Mouse (Mus musculus) thymus, postnatal 10 days (tissue): Measurements from ENCODE around the gene Crkl.
A peak's percentile ranks its signal among the peaks of the same experiment; 100 is the strongest.

Experiments
- DNase-seq, 2 experiments: peaks; one replicate each; pipeline ENCODE4 v3.0.0; 2021; ENCODE audit warnings: low spot score in 2 of 2

Gene Crkl

DNA sequence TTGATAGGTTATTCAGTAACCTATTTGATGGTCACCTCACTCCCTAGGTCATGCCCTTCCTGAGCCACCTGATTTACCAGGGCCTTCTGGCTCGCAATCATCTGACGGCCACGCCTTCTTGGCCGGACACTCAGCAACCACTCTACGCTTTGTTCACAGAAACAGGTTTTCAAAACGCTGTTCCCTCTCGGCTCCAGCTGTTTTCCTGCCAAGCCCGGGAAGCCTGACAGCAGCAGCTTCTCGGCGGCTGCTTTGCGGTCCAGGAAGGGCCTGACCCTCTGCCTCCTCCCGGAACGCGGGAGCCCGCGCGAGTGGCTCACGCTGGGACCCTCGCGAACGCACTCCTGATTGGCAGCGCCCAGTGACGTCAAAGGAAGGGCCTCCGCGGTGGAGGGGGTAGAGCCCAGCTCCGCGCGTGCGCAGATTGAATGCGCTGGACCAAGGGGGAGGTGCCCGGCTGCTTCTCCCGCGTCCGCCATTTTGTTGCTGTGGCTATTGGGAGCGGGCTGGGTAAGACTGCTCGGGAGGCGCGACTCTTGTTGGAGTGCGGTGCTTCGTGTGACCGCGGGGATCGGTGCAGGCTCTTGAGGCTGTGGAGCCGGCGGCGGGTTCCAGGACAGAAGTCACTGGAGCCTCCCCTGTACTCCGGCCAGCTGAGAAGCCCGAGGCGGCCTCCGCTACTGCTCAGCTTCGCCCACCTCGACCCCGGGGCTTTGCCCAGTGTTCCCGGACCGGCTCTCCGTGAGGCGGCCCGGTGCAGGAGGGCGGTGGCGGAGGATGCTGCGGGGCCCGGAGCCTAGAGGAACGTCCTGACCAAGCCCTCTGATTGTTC, at the start of gene Crkl:
Gene Crkl, plus strand, starts transcription at position 447 of the 832 bp plus-strand sequence.
- DNase-seq, result peak; percentile 97 to 99

DNA sequence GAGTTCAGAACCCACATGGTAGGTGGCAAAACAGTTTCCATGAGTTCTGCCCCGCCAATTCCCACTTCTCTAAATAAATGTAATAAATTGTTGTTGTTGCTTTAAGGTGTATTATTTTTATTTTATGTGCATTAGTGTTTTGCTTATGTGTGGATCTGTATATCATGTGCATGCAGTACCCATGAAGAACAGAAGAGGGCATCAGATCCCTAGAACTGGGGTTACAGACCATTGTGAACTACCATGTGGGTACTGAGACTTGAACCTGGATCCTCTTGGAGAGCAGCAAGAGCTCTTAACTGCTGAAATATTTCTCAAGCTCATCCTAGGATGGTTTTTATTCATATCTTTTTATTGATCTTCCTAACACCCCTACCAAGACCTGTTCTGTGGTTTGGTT, 48.9 kb upstream of the Crkl start:
- DNase-seq, result peak; percentile 20 to 63

DNA sequence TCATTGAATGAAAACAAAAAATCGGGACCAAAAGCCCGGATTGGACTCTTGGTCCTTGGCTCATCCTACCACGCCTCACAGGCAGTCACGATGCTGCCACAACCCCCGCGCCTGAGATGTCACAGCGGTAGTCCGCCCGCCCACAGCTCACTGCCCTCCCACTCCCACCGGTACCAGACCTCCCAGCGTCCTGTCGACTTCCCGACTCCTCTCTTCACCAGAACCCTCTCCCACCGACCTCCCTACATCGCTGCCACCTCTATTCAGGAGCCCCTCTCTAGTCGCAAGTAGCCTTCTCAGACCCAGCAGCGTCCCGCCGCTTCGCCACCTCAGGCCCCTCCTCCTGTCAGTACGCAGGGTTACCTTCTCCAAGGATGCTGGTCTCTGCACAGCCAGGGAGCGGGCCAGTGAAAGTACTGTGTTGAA, 46.5 kb upstream of the Crkl start:
- peak in 1 of 2 experiments; percentile 58 for DNase-seq

DNA sequence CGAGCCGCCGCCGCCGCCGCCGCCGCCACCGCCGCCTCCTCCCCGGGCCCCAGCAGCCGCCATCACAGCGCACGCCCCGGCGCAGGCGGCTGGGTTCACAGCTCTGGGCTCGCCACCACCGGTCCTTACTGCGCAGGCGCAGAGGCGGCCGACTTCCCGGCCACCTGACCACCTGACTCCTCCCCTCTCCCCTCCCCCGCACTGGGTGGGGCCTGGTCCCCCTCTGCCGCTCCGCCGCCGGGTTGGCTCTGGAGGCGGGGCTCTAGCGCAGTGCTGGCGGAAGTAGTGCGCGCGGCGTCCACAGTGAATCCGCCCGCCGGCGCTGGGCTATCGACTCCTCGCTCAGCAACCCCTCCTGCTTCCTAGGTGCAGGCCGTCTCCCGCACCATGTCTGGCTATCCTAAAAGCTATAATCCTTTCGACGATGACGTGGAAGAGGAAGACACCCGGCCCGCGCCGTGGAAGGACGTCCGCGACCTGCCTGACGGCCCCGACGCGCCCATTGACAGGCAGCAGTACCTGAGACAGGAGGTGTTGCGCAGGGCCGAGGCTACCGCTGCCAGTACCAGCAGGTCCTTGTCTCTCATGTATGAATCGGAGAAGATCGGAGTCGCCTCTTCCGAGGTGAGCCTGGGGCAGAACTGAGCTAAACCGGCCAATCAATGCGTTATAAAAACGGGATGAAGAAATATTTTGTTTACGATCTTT, 45.9 kb upstream of the Crkl start, which contains the start of the genes Snap29 and Pi4ka:
Gene Snap29, plus strand, starts transcription at position 251 of the 708 bp plus-strand sequence.
Gene Pi4ka, minus strand, starts transcription at position 579 of the 708 bp plus-strand sequence.
- peak; percentile 100 for DNase-seq

DNA sequence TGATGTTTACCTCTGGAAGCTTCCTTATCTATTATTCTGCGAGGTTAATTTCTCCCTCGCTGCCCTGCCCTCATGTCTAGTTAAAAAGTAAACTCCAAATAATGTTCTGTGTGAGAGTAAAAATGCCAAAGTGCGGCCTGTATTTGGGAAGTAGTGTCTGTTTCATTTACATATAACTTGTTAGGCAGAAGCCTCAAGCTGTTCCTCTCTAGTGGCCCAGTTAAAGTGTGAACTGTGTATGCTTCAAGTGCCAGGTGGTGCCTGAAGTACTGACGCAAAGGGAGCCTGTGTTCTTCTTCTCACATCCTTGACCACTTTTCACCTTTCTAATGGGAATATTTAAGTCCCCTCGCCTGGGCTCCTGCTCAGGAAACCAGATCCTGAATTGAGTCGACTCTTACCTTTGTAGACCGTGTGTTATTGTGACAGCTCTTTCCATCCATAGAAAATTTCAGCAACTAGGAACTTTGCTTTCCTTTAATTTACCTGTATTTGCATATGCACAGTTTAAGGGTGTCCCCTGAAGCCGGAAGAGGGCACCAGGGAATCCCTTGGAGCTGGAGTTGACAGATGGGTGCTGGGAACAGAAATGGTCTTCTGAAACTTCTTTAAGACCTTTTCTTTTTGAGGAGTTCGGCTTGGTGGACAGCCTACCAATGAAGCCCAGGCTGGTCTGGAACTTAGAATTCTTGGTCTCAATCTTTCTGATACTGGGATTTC, 45.1 kb upstream of the Crkl start:
- DNase-seq, result peak in 1 of 2 experiments; percentile 7

DNA sequence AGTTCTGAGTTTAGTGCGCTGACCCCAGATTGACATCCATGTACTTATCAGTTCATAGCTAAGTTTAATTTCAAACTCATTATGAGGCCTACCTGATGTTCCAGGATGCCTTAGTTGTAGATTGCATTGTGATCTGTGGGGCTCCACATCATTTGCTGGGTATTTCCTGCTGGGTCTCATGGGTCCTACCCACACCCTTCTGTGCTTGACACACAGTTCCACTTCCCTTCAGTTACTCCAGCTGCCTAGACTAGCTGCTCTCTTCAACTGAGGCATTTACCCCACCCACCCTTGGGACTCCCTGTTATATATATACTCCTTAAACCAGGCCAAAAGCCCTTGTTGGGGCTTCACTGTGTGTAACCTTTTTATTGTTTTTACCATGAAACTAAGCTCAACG, 42.7 kb upstream of the Crkl start:
- no peak for DNase-seq

DNA sequence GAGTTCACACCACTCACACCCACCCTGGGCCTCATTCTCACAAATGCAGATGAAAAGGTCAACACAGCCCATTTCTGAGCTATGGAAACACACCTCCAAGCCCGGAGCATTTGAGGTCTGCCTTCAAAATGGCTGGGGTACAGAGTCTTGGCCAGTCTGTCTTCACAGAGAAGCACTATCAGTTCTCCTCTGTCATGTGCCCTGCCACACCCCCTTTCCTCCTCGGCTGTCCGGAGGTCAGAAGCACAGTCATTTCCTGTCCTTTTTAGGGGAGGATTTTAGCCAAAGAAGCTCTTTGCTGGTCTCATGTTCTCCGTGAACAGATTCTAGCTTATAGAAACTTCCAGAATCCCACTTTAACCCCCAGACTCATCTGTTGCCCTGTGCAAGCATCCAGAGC, 41.6 kb upstream of the Crkl start:
- no peak for DNase-seq

DNA sequence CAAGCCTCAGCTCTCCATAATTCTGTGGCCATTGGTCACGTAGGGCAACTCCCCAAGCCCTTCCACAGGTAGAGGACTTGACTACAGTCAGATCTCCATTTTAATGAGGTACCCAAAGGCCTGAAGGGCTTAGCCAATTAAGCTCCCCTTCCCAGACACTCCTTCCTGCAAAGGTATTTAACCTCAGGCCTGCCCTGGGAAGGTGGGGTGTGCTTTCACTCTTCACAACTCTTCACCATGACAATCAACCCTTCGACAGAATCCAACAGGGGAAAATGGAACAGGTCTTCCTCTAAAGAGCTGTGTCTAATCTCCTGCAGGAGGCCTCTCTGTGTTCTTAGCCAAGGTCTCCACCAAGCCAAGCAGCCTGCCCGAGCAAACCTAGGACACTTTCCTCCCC, 28.8 kb upstream of the Crkl start:
- DNase-seq, result no peak

DNA sequence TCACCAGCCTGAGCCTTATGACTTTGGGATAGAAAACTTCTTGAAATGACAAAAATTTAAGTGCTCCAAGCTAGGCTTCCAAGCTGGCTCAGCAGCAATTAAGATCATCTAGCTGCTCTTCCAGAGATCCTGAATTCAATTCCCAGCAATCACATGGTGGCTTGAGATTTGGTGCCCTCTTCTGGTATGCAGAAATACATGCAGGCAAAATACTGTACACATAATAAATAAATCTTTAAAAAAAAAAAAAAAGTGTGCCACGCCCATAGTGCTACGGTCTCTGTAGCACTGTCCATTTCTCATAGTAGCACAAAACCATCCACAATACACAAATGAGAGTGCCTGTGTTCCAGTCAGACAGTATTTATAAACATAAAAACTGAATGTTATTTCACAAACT, 19.2 kb upstream of the Crkl start:
- DNase-seq, result no peak

DNA sequence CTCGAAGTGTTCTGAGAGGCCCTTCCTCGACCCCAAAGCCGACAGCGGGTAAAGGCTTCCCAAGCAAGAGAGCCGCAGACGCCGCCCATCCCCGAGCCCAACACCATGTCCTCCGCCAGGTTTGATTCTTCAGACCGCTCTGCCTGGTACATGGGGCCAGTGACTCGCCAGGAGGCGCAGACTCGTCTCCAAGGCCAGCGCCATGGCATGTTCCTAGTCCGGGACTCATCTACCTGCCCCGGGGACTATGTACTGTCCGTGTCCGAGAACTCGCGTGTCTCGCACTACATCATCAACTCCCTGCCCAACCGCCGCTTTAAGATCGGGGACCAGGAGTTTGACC, 557 bp downstream of the Crkl start:
- peak in 1 of 2 experiments; percentile 32 for DNase-seq

DNA sequence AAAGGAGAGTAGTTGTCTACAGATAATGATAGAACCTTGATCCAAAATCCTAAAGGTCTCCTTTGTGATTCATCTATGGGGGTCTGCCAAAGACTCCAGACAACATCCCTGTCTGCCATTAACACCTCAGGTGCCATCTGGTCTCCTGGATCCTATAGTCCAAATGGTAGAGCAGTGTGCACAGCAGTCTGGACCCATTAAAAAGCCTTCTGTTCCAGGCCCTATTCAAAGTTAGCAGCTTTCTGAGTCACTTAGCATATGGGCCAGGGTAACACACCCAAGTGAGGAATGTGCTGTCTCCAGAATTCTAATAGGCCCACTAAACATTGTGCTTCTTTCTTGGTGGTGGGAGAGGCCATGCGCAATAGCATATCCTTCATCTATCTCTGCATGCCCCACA, 5.1 kb downstream of the Crkl start:
- DNase-seq, result no peak

DNA sequence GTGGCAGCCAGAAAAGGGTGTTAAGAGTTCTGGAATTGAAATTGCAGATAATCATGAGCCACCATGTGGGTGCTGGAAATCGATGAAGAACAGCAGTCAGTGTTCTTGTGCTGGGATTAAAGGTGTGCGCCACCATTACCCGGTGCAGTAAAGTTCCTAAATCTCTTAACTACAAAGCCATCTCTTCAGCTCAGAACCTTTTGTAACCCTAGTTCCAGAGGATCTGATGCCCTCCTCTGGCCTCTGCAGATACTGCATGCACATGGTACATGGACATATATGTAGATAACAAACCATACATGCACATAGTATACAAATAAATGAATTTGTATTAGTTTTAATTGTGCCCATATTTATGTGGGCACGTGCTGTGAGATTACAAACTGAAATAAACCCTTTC, 8.5 kb downstream of the Crkl start:
- DNase-seq, result peak; percentile 23 to 44

DNA sequence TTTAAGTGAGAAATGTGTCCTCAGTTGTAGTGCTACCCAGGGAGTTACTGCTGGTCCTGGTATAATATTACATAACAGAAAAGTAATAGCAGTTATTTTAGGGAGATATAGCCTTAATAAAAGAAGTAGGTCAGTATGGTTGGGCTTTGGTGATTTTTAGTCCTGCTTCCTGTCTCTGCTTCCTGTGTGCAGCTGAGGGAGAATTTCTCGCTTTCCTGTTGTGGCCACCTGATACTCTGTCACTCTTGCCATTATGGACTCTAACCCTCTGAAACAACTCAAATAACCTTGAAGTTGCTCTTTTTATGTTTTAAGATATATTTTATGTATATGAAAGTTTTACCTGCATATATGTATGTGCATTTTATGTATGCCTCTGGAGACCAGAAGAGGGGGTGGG, 9.8 kb downstream of the Crkl start:
- no peak for DNase-seq

DNA sequence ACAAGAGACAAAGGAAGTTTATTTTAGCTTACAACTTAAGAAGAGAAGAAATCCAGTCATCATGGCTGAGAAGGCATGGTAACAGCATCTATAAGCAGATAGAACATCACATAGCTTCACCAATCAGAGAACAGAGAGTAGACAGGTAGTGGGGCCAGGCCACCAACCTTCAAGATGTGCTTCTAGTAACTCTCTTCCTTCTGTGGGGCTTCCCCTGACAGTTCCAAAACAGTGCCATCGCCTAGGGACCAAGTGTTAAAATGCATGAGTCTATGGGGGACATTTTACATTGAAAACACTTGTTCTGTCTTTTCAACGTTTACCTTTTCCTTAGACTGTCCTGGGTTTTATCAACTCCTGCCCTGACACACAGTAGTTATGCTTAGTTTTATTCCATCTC, 11.4 kb downstream of the Crkl start:
- no peak for DNase-seq

DNA sequence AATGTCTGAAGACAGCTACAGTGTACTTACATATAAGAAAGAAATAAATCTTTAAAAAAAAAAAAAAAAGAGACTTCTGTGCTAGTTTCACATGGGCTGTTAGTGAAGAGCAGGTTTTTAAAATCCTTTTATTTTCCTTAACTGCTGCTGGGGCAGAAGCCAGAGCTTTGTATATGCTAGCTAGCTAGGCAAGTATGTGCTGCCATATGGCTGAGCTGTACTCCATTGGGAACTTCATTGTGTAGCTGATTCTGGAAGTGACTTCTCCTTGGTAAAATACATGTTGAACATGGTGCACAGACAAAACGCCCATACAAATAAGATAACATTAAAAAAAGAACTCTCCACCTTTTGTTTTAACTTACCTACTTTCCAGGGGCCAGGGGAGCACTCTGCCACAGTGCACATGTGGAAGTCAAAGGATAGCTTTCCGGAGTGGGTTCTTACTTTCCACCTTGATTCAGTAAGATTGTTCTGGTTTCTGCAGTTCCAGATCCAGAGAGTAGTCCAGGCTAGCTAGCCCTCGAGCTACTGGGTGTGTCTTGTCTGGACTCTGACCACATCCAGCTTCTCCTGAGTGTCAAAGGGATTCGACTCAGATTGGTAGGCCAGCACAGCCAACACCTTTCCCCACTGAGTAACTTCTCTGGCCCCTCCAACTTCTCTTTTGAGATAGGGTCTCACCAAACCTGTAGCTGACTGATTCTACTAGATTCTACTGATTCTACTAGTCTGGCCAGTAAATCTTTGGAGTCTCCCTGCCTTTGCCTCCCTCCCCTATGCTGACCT, 15.3 kb downstream of the Crkl start:
- DNase-seq, result no peak

DNA sequence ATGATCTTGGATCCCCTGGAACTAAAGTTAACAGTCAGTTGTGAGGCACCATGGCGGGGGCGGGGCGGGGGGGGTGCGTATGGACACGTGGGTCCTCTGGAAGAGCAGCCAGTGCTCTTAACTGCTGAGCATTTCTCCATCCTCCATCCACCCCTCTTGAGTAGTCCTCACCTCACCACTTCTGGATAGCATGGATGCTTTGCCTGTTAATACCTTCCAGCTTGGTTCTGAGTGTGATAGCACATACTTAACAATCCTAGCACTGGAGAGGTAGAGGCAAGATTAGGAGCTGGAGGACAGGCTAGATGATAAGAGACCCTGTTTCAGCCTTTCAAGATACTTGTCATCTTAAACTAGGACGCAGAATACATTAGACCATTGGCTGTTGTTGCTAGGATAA, 20.7 kb downstream of the Crkl start:
- no peak for DNase-seq

DNA sequence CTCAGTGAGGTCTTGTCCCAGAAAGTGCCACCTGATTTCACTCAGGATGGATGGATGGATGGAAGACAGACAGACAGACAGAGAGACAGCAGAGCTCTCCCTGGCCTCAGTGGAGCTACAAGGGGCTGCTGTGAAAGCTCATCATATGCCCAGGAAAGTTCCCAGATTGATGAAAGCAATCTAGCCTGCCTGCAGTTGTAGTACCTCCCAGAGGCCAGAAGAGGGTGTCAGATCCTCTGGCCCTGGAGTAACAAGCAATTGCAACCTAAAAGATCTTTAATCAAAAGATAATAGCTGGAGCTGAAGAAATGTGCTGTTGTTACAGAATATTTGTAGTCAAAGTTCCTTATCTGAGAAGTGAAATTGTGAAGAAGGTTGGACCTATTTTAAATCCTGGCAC, 22.3 kb downstream of the Crkl start:
- DNase-seq, result peak; percentile 15 to 39

DNA sequence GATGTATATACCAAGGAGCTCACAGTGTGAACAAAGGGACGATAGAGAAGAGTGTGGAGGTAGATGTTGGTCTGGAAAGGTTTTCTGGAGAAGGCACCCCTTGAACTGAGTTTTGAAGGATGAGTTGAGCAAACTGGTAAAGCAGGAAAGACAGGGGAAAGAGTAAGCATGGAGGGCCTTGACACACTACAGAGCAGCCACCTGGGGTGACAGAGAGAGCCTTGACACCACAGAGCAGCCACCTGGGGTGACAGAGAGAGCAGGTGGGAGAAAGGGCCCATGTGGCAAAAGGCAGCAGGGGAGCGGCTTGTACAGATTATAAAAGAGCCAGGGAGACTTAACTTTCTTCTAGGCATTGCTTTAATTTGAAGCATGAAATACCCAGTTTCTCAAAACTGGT, 23.0 kb downstream of the Crkl start:
- peak; percentile 37 to 44 for DNase-seq

DNA sequence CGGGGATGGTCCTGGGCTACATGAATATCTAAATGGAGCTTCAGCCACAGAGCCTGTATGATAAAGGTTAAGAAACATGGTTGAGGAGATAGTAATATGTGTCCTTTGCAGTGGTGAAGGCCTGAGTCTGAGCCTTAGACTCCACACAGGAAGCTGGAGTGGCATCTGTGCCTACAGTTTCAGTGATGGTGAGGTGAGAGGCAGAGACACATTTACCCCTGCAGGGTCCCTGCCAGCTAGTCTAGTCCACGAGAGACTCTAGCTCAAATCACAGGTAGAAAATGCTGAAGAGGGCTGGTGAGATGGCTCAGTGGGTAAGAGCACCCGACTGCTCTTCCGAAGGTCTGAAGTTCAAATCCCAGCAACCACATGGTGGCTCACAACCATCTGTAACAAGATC, 23.5 kb downstream of the Crkl start:
- DNase-seq, result no peak

DNA sequence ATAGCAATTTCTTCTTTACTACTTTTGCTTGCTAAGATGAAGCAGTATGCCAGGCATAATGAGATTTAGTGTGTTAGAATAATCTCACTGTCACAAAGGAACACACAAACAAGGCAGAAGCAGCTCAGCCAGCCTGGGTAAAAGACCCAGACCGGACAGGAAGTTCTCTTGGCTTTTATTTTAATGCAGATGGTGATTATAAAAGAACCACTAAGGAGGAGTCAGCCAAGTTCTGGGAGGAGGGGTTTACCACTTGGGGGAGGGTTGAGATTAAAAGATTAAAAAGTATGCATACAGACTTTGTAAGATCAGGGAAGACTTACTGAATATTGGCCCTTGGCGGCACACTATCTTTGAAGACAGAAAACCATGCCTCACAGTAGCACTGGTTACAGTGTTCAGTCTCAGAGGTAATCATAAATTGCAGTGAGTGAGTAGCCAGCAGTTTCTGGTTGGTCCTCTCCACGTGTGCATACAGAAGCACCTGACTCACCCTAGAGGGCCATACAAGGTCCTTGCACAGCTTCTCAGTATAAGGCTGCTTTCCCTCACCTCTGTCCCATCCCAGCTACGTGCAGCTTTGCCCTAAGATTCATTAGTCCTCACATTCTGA, 26.6 kb downstream of the Crkl start:
- DNase-seq, result no peak

DNA sequence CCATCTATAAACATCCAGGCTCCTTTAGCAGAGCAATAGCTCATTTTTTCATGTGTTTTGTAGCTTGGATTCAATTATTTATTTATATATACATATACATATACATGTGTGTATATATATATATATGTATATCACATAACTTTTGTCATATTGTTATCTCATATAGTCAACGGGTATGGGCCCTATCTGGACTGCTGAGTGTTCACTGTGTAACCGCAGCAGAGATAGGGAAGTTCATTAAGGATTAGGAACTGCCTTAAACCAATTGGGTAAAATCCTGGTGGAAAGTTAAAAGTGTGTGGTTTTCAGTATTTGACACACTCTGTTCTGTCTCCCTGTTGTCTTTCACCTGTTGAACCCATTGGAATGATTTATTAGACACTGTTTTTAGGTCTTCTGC, 29.7 kb downstream of the Crkl start:
- no peak for DNase-seq
